Mouse (Mus musculus): Measurements from ENCODE around the gene Zfp865.

Gene Zfp865

DNA sequence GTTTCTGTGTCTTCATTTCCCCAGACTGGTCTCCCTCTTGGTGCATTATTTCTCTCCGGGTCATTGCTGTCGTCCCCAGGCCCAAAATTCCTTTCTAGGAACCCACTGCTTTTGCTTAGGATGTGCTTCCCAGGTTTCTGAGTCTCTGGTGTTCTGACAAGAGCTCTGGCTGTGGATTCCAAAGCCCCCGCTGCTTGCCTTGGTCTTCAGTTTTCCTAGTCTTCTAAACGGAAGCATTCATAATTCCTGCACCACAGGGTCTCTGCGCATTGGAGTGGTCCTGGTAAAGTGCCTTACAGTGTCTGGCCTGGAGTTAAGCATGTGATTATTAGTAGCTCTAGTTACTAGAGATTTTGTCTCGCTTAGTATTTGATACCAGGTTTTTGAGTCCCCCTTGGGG lies 60.6 kb downstream of the Zfp865 start:
- DNase-seq (ENCODE audit: low spot score), result no peak

DNA sequence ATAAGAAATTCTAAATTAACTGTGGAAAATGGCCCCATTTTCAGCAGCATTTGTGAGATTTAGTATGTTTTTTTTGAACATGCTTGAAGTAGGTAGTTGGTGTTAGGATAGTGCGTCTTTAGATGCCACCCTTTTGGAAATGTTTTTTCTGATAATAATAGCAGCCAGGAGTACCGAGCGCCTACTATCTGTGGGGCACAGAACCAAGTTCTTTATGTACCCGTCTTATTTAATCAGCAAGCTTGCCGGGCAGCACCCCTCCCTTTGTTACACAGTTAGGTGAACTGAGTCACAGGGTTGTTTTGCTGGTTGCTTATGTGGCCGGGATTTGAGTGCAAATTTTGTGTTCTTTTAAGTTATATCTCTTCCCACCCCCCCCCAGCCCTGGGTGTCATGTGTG lies 61.1 kb downstream of the Zfp865 start:
- peak; percentile 77 for DNase-seq (ENCODE audit: low spot score)

DNA sequence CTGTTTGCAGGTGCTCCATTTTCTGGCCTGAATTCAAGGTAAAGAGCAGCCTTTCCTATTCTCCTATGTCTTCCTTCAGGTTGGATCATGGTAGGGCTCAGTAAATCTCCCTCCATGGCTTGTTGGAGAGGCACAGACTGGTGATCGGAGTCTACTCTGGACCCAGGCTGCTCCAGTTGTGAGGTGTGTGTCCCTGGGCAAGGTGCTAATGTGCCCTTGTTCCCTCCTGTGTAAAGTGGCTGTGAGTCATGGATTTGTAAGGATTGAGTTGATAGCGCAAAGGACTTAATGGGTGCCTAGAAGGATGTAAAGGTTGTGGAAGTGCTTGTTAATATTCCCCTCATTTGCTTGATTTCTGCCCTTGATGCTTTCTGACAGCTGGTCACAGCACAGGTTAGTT lies 61.8 kb downstream of the Zfp865 start:
- no peak for DNase-seq (ENCODE audit: low spot score)

DNA sequence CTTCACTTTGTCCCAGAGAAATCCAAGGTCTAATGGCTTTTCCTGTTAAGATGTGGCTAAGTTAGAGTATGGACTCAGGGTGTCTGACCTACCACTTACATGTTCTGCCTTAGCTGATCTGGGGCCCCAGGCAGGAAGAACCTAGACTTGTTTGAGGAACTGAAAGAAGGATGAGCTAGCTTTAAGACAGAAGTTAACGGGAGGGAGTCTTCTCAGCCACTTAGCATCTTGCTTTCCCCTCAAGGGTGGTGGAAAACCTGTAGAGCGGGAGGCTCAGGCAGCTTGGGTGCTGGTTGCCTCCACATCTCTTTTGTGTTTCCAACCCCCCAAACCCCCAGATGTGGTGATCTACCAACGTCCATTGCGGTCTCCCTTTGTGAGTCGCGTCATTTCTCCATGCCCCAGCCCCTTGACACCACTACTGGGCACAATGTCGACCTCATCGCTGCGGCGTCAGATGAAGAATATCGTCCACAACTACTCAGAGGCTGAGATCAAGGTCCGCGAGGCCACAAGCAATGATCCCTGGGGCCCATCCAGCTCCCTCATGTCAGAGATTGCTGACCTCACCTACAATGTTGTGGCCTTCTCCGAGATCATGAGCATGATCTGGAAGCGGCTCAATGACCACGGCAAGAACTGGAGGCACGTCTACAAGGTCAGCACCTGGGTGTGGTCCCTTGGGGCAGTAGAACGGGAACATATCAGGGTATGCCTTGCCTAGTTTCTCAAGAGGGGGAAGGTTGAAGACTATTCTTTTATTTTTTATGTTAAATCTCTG lies 63.3 kb downstream of the Zfp865 start:
- DNase-seq (ENCODE audit: low spot score), result no peak

DNA sequence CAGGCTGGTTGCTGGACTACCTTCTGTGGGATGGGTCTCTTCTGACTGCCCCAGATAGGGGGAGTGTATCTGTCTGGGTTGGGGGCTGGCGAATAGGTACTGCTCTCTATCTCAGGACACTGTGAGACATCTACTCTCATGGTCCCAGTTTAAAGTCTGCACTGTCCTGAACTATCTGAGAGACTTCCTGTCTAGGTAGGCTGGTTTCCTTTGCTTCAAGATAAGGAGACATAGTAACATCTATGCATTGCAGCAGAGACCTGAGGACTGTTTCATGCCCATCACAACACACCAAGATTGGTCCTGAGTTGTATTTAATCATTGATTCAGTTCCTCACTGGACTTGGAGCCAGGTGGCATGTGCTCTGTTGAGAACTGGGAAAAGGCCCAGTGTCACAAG lies 65.3 kb downstream of the Zfp865 start:
- DNase-seq (ENCODE audit: low spot score), result no peak
